Mouse (Mus musculus) thymus, adult 2 months (tissue): ENCODE results near the gene Cygb. TPM values are rescaled to one million over a fixed set of nuclear protein-coding genes. Genes with fewer than 3 reads are reported as not detected.

Experiments
- DNase-seq: peaks from one replicate; pipeline ENCODE4 v3.0.0; 2021
- H3K27ac ChIP-seq: fragments of 200-500 bp; 2 replicates; pipeline ENCODE4 v1.5.1; 2012; ENCODE audit warnings: low read length, control low read depth; ENCODE audit not compliant: control insufficient read depth, insufficient read depth
- H3K27me3 ChIP-seq: fragments of 200-500 bp; 2 replicates; pipeline ENCODE4 v1.6.1; 2012; ENCODE audit warnings: mild to moderate bottlenecking, low read length, moderate library complexity, mixed read lengths; ENCODE audit not compliant: control insufficient read depth, insufficient read depth
- H3K36me3 ChIP-seq: fragments of 200-500 bp; 2 replicates; pipeline ENCODE4 v1.6.1; 2012; ENCODE audit warnings: mild to moderate bottlenecking, low read length, moderate library complexity; ENCODE audit not compliant: control insufficient read depth, insufficient read depth
- H3K4me1 ChIP-seq: fragments of 200-500 bp; replicated peaks from 2 replicates; pipeline ENCODE4 v1.6.1; 2012; ENCODE audit warnings: low read length; ENCODE audit not compliant: control insufficient read depth, insufficient read depth
- H3K4me3 ChIP-seq: fragments of 200-500 bp; 2 replicates; pipeline ENCODE4 v1.5.1; 2012; ENCODE audit warnings: mild to moderate bottlenecking, low read length, control low read depth, moderate library complexity; ENCODE audit not compliant: control insufficient read depth, insufficient read depth
- CTCF ChIP-seq: fragments of 200-500 bp; IDR thresholded peaks from 2 replicates; pipeline ENCODE4 v1.5.1; 2012; ENCODE audit warnings: mild to moderate bottlenecking, control low read depth, low read length, moderate library complexity, borderline replicate concordance; ENCODE audit not compliant: control insufficient read depth, poor library complexity, insufficient read depth; ENCODE audit errors: extremely low read depth
- POLR2A ChIP-seq: fragments of 200-500 bp; IDR thresholded peaks from 2 replicates; pipeline ENCODE4 v1.6.1; 2012; ENCODE audit warnings: mild to moderate bottlenecking, low read length, control low read depth, moderate library complexity; ENCODE audit not compliant: control insufficient read depth, poor library complexity, insufficient read depth; ENCODE audit errors: extremely low read depth
- WGBS: fragments of 180-500 bp; shearing (Covaris S2); methylation state at CpG from one replicate; pipeline ENCODE4 v1.1.7; 2018; 5-methylcytosine and 5-hydroxymethylcytosine counted together
- polyA plus RNA-seq: library from polyadenylated mRNA; depleted of rRNA; stranded (reverse); fragments of >200 nt; gene quantifications from 2 replicates; pipeline ENCODE4 v1.2.3, GENCODE M21; 2012

Cygb gene
- polyA plus RNA-seq, 1 experiment: 14.0 TPM

DNA sequence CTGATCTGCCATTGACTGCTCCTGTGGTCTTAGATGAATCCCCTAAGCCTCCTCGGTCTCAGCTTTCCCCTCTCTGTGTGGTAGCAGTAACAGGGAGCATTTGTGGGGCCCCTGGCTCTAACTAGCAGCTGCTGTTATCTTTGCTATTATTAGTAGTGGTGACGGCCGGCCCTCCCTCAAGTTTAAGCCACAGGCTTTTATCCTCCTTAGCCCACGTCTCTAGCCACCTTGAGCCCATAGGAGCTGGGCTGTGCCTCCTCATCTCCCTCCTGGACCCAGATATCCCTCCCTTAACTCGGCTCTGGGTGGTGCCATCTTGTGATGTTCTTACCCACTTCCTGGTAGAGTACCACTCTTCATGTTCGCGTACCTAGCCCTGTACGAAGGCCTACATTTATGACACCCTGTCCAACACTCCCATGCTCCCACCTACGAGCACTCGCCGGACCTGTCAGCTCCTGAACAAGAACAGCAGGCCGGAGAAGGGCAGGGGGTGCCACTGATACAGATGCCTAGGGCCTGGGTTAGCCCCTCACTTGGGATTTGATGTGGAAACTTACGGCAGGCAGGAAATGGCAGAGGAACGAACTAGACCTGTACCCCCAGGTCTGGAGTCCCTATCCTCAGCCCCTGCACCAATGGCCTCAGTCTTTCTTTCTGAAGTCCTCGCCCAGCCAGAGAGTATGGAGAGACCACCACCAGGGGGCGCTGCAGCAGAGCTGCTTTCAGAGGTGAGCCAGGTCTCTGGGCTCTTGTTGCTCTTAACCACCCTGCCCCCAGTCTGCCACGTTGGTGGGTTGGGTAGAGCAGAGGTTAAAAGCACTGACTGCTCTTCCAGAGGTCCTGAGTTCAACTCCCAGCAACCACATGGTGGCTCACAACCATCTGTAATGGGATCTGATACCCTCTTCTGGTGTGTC lies 28.8 kb downstream of the Cygb start:
- H3K27ac ChIP-seq: no peak overlapping the region
- no peak for TF ChIP-seq POLR2A
- TF ChIP-seq CTCF: peak; percentile 82; the same call in 1 of the 2 replicates
- no peaks in the 10 kb centered on the region for H3K27me3 ChIP-seq
- DNase-seq: peak; percentile 54
- no peak overlapping the region for H3K4me3 ChIP-seq
- WGBS: 77% methylated on average over 17 of the region's 17 CpGs
- peaks cover 28% of the 10 kb centered on the region for H3K4me1 ChIP-seq
- H3K36me3 ChIP-seq: no peaks in the 10 kb centered on the region

DNA sequence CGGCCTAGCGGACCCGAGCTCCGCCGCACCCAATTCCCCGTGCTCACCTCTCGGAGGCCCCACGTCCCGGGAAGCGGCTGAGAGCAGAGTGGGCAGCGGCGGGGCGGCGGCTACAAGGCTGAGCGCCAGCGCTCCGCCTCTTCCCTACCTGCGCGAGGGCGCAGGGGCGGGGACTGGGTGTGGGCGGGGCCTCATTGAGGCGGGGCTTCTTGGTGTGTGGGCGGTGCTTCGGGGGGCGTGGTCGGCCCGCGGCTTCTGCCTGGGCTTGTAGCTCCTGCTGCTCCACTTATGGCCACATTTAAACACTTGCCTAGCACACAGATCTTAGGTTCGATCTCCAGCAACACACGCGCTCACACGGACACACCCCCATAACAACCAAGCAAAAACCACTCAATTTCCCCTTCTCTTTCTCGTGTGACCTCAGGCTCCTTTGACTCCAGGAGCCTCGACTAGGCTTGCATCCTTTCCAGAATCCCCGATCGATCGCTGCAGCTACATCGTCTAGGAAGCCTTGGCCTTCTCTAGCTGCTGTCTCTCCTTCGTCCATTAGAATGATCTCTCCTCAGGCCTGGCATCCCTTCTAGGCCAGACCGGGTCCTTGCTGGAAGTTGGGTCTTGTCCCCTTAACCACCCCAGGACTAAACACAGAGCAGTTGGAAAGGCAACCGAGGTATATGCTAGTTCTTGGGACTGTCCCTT lies 29.8 kb downstream of the Cygb start:
- peaks cover 31% of the 10 kb centered on the region for H3K4me1 ChIP-seq
- H3K4me3 ChIP-seq: peak overlapping the region; percentile 72
- peak; percentile 80 for DNase-seq
- no peak overlapping the region for H3K27ac ChIP-seq
- WGBS: 13% methylated on average over 41 of the region's 42 CpGs
- H3K27me3 ChIP-seq: no peaks in the 10 kb centered on the region
- no peak for TF ChIP-seq CTCF
- peak; percentile 2; the same call in 1 of the 2 replicates for TF ChIP-seq POLR2A
- no peaks in the 10 kb centered on the region for H3K36me3 ChIP-seq

DNA sequence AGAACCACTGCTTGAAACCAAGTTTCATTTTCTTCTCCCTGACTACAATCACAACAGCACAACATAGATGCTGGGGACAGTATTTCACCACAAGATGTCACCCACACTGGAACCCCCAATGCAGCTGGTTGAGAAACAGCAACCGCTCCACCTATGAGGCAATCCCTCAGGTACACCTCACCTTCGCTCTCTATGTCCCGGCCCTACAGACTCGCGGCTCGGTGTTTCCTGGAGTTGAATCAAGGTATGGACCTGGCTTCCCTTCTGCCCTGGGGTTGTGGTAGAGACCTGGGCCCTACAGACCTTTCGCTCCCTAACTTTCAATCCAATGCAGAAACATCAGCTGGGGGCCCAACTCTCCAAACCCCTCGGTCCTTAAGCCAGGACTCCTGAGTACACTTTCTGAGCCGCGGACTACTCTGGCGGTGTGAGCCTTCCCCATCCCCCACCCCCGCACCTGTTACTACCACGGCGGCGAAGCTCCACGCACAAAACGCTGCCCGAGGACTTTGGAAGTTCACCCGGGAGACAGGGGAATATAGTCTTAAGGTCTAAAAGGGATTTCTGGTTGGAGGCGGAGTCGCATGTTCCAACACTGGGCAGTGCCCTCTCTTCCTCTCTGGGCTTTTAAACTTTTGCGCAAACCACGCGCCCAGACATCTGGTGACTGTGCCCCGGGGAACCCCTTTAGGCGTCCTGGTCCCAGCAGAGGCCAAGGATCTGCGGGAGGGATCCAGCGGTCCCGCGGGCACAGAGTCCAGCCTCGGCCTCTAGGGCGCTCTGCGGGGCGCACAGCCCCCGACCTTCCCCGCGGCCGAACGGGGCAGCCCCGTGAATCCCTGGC lies 30.6 kb downstream of the Cygb start:
- WGBS: 2% methylated on average over 40 of the region's 40 CpGs
- H3K27me3 ChIP-seq: no peaks in the 10 kb centered on the region
- peaks cover 33% of the 10 kb centered on the region for H3K4me1 ChIP-seq
- TF ChIP-seq CTCF: 0 out of 2 replicates have a peak, but pooled peaks have one; percentile 22
- TF ChIP-seq POLR2A: no peak
- no peak for DNase-seq
- no peaks in the 10 kb centered on the region for H3K36me3 ChIP-seq
- no peak overlapping the region for H3K27ac ChIP-seq
- H3K4me3 ChIP-seq: peak overlapping the region; percentile 72

DNA sequence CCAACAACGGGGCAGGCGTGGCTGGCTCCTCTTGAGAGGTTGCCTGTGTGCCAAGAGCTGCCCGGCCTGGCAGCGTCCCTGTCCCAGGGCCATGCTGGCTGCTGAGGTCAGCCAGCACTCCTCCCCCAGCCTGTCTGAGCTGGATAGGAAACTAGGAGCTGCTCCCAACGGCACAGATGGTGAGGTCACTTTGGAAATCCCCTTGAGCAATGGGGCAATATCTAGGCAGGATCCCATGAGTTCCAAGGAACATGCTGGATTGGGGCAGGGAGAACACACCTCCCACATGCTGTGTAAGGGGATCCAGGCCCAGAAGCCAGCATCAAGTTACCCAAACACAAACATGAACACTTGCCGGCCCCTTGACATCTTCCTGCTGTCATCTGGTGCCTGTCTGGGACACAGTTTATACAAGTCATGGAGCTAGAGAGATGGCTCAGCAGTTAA lies 32.8 kb downstream of the Cygb start:
- H3K4me3 ChIP-seq: no peak overlapping the region
- no peaks in the 10 kb centered on the region for H3K36me3 ChIP-seq
- no peak overlapping the region for H3K27ac ChIP-seq
- DNase-seq: no peak
- H3K4me1 ChIP-seq: peaks cover 52% of the 10 kb centered on the region
- TF ChIP-seq POLR2A (no peak), CTCF (no peak)
- no peaks in the 10 kb centered on the region for H3K27me3 ChIP-seq
- 92% methylated on average over 6 of the region's 6 CpGs for WGBS

DNA sequence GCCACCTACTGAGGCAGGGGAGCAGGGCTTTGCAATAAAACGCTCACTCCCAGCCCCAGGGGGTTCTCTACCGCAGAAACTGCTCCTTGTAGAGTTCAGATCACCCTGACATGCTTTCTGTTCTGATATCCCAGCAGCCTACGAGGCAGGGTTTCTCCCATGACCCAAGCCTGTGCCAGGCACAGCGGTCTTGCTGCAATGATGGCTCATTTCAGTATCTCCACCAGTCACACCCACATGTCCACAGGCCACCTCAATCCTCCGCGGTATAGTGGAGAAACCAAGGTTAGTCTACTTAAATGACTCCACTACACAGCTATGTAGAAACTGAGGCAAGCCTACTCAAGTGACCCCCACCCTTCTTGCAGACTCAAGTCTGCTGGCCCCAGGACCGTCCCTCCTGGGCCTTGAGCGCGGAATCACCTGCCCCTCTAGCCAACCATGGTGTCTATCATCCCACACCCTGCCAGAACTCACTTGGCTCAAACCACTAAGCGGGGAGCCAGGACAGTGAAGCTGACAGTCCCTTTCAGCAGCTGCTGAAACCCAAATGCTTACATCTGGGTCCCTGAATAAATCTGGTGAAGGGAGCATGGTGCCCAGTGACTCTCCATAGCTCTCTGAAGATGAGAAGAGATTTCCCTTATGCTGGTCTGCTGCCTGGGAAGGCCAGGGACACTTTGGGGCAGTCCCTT lies 33.4 kb downstream of the Cygb start:
- peaks cover 57% of the 10 kb centered on the region for H3K4me1 ChIP-seq
- H3K27ac ChIP-seq: no peak overlapping the region
- WGBS: 88% methylated on average over 10 of the region's 10 CpGs
- H3K27me3 ChIP-seq: no peaks in the 10 kb centered on the region
- no peak overlapping the region for H3K4me3 ChIP-seq
- no peaks in the 10 kb centered on the region for H3K36me3 ChIP-seq
- no peak for DNase-seq
- TF ChIP-seq CTCF (no peak), POLR2A (no peak)
